Mouse (Mus musculus) embryo, embryonic 11.5 days (tissue): ENCODE measurements around the gene Dus1l.
A peak's percentile ranks its signal among the peaks of the same experiment; 100 is the strongest.
"Not testable (repeated sequence)": the region's sequence is repeated elsewhere in the genome, so short reads cannot be mapped to it uniquely, and the experiment has no call there.

Experiments
- DNase-seq: peaks from one replicate; pipeline ENCODE4 v3.0.0-alpha.2; 2012; ENCODE audit warnings: low read depth, low spot score

Dus1l gene

DNA sequence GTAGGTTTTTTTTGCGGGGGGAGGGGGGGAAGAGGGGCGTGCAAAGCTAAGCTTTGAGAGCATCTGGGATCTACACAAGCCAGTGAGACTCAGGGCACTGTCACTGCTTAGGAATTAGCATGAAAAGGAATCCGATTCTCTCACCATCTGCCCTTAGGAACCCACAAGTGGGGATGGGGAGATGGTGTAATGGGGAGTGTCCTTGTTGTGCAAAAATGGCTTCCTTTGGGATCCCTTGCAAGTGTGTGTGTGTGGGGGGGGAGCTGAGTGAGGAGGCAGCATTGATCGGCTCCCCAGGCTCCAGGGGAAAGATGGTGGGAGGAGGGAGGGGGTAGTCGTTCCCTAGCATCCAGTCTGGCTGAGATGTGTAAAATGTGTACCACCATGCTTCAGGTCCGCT, 19.1 kb downstream of the Dus1l start:
- no peak for DNase-seq

DNA sequence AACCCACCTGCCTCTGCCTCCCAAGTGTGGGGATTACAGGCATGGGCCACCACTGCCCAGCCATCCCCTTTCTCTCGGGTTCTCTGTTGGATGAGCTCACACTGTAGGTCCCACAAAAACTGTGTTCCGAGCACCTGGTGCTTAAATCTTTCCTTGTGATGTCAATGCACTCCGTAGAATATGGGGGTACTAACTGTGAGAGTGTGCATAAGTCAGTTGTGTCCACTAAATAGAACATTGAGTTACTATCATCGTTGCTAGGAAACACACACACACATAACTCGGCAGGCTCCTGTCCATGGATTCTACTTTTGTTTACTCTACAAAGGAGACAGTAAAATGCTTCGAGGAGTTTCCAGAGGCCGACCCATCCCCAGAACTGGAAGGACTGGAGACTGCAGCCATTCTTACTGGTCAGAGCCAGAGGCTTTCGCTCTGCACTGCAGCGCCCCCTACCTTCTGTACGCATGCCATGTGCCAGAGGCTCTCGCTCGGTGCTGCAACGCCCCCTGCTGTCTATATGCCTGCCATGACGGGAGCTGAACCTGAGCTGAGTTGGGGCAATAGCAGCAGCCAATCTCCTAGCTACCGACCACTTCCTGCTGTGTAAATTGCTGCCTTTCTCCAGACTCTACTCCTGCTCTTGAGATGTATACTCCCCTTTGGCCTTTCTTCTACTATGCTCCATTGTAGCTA, 20.3 kb downstream of the Dus1l start:
- peak; percentile 88 for DNase-seq

DNA sequence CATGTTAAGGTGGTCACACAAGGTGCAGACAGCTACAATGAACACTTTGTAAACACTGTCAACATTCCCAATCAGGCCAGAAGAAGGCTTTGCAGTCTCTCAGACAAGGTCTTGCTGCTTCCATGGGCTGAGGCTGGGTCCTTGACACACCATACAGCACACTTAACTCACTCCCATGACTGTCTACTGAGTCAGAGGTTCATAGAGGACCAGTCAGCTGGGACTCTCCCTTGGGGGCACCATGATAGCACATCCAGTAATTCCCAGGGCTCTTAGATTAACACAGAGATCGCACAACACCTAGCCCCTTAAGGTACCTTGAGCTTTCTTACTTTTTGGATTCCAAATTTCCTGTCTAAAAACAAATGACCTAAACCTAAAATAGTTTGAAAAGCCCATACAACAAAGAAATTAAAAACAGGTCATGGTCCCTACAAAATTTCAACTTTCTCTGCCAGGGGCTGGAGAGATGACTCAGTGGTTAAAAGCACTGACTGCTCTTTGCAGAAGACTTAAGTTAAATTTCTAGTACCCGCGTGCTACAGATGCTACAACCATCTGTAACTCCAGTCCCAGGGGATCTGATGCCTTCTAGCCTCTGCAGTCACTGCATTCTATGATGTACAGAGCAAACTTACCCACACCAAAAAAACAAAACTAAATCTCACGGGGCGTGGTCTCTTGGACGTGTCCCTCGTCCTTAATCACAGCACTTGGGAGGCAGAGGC, 22.6 kb downstream of the Dus1l start:
- no peak for DNase-seq

DNA sequence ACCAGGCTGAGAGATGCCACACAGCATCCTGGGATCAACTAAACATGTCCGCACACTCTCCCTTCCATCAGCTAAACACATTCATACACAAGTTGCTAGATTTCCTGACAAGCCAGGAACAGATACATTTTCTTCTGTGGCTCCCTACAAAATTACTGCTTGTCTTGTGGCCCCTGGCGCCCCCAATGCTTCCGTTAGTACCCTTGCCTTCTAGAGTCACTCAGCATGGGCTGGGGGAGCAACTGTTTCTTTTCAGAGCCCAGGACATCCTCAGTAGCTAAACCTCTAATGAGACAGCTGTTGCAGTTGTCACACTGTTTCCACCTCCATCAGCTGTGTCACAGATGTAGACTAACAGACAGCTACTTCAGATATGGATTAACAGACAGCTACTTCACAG, 23.5 kb downstream of the Dus1l start:
- no peak for DNase-seq

DNA sequence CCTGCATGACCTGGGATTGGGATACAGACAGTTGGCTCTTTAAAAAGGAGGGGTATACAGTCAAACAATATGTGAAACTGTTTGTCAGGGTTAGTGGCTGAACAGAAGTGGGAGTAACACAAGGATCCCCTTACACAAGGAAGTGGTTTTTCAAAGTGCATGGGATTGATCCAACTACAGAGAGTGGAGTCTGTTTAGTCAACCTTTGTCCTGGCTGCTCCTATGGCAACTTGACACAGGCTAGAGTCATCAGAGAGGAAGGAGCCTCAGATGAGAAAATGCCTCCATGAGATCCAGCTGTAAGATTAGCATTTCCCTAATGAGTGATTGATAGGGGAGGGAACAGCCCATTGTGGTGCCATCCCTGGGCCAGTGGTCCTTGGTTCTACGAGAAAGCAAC, 28.0 kb downstream of the Dus1l start:
- no peak for DNase-seq

DNA sequence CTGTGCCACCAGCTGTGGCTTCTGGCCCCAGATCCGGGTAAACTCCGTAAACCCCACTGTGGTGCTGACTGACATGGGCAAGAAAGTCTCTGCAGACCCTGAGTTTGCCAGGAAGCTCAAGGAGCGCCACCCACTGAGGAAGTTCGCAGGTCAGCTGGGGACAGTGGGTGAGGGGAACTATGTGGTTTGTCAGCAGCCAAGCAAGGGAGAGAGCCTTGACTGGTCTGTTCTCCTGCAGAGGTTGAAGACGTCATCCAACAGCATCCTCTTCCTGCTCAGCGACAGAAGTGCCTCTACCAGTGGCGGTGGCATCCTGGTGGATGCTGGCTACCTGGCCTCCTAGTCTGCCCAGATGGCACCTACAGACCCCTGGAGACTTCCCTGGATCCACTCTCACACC, 29.2 kb downstream of the Dus1l start:
- DNase-seq, result not testable (repeated sequence)

DNA sequence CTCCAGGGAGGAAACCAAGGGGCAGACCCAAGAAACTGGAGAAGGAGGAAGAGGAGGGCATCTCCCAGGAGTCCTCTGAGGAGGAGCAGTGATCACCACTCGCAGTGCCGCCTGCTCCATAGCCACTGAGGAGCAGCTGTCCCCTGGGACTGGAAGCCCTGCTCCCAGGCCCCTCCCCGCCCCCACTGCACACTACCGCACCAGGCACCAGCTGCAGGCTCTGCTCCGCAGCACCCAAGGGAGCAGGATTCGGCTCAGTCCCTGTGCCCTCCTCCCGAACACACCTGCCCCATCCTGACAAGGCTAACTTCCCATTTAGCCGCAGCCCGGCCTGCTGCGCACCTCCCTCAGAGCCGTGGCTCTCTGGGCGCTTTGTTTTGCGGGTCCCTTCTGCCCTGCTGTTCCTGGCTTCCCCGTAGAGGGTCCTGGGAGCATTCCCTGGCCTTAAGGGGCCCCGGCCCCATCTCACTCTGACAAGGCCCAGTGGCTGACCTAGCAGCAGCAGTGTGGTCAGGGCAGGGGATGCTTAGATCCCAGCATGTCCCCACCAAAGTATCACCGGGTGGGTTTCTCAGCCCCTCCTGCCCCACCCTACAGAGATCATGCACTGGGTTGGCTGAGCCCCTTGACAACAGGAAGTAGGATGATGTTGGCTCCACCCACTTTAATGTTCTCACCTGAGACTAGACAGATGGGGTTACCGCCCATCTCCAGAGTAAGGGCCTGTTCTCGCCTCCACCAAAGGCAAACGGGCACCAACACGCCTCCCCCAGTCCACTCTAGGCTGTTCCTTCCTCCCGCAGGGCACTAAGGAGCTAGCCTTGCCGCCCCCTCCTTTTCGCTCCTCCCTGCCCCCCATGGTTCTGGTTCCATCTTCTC, 32.8 kb downstream of the Dus1l start:
- not testable (repeated sequence) for DNase-seq

DNA sequence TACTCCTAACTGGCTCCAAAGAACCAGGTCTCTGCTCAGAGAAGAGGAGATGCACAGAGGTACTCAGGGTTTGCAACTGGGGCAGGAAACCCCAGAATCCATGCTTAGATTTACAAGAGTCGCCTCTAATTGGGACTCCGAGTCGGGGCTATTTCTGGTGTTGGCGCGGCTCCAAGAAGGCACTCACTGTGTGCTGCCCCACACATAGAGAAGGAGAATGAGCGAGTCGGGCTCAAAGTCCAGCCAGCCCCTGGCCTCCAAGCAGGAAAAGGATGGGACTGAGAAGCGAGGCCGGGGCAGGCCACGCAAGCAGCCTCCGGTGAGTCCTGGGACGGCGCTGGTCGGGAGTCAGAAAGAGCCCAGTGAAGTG, 33.5 kb downstream of the Dus1l start, which contains the start of gene Hmga1b:
TSS of gene Hmga1b (plus strand) at position 123 of the 370 bp plus-strand sequence.
- not testable (repeated sequence) for DNase-seq

DNA sequence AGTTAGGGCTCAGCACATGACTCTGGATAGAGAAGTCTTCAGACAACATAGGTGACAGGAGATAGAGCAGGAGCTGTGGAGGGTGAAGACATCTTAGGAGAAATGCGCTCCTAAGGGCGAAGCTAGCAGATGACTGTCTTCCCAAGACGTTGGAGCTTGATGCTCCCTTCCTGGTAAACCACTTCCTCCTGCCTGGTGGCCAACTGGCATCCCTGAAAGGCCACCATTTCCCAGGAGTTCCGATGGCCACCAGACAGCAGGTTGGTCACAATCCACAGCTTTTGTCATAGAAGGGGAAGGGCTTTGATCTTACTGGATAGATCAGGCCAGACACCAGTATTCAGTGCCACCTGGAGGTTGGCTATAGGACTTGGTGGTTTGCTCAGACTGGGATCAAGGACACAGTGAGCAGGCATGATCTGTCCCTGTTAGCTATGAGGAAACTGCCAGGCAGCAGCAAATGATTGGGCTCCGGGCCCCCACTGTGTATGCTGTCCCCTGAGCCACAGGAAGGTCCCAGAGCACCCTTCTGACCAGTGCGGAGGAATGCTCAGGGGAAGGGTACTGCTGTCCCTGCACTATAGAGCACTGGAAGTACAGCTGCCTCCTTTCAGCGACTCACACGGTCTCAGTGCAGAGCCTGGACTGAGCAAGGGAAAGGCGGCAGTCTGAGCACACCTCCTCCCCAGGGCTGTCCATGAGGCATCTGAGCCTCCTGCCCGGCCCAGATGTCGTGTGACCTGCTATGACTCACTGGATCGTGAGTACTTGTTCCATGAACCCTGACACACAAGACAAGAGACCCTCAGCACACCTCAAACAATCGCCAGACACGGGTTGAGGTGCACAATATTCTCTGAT, 34.2 kb downstream of the Dus1l start:
- DNase-seq, result no peak

DNA sequence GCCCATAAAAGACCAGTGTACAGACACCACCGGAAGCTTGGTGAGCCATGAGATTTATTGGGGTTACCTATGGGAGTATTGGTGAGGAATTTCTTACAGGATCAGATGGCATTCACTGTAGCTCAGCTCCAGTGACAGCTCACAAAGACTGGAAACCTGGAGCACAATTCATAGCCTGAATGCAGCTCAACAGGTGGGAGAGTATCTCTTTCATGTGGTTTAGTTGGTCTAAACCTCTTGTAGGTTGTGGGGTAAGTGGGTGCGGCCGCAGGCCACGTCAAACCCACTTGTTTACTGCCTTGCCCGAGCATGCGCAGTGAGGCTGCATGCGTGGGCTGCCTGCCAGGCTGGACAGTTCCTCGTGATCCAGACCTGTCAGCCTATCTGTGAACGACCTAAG, 36.0 kb downstream of the Dus1l start:
- DNase-seq, result no peak

DNA sequence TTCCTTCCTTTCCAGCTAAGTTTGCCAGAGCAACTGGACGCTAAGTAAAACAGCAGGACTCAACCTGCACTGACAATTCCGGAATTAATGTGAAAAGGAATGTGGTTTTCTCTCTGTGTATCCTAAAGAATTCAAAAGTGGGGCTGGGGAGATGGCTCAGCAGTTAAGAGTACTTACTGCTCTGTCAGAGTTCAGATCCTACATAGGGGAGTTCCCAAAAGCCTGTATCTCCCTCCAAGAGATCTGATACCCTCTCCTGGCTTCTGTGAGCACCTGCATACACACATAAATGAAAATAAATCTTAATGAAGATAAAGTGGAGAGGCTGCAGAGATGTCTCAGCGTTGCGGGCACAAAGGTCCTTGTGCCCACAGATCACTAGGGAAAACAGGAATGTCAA, 44.6 kb downstream of the Dus1l start:
- no peak for DNase-seq

DNA sequence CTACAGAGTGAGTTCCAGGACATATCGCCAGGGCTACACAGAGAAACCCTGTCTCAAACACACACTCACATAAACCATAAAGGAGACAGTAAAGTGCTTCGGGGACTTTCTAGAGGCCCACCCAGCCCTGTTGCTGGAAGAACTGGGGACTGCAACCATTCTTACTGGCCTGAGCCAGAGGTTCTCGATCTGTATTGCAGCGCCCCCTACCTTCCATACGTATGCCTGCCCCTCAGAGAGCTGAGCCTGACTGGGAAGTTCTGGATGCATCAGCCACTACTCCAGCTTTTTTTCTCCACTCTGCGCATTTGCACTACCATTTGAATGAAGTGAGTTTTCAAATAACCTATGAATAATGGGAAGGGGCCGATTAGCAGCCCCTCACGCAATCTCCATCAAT, 46.8 kb downstream of the Dus1l start:
- no peak for DNase-seq

DNA sequence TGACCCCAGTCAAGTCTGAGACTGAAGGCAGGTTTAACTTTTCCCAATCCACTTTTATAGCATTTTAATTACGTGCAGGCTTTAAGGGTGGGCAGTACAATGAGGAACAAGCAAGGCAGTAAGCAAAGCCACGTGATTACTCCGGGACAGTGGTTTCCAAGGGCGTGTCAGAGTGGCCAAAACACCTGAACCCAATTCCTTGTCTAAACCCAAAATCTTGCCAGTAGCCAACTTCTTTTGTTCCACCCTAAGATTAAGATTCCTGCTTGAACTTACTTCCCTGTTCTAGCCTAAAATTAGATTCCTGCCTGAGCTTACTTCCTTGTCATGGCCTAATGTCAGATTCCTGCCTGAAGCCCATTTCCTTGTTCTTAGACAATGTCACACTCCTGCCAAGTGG, 48.2 kb downstream of the Dus1l start:
- DNase-seq, result no peak

DNA sequence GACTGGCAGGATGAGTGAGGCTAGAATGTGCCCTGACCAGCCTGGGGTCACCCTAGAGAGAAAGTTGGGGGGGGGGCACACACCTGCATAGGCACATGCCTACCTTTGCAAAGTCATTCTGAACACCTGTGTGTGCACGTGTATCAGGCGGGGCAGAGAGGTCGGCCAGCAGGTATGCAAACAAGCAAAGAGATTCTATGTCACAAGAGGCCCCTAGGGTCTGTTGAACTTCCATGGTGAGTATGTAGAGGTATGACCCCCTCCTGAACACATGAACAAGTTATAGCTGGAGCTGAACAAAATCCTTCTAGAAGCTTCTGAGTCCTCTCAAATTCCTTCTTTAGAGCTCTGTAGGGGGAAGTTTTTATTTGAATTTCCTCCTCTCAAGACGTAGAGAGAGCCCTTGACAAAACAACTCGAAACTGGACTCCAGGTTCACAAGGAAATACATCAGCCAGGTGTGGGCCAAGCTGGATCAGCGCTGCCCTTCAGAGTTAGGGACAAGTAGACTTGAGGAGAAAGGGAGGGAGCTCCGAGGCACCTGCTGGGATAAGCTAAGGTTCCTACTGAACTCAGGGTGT, 52.0 kb downstream of the Dus1l start:
- DNase-seq, result no peak

DNA sequence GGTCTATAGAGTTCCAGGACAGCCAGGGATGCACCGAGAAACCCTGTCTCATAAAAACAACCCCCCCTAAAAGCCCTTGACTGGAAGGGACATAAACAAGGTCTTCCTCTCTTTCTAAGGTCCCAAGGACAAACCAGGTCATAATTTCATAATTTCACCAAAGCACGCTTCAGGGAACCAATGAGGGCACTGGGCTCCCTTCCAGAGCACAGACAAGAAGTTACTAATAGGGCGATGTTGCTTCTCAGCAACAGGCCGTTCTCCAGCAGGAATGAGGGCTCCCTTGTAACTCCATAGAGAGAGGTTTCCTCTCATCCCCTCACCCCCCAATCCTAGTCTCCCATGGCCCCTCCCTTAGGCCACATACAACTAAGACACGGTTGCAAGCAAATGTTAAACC, 55.2 kb downstream of the Dus1l start:
- no peak for DNase-seq
